Mouse (Mus musculus): ENCODE measurements at regions not wholly inside any gene's neighbourhood (a gene's known extent, or its start where the extent isn't known, plus 50 kb on each side); places are given as distances from the start of the nearest gene placed in this dataset.

DNA sequence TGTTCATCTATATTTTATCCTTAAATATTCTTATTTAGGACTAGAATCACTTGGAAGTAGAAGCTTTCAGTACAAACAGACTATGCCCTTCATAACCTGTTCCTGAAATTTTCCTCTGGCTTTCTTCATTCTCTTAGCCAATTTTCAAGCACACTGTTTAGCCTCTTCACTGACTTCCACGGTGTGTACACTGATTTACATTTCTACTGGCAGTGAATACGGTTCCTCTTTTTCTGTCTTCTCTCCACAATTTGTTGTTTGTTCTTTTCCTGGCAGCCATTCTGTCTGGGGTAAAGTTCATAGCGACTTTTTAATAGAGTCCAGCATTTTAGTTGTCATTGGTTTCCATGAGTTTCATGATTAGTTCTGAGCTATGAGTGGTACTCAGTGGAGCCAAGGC lies 651.6 kb downstream of the Ryr2 start:
- DNase-seq (ENCODE audit: extremely low read depth), result no peak
- in situ Hi-C loops (cut with MboI; ENCODE audit: low pct_ligation_motif_present, low pct_unique_long_range_greater_than_20kb, low sequenced_read_pairs), result no loop called here
- H3K4me3 ChIP-seq (replicated peaks in 1 of 3; ENCODE audit: low read depth in 2 of 3, low read length in 2 of 3, poor library complexity in 1 of 3), result no peak overlapping the region

DNA sequence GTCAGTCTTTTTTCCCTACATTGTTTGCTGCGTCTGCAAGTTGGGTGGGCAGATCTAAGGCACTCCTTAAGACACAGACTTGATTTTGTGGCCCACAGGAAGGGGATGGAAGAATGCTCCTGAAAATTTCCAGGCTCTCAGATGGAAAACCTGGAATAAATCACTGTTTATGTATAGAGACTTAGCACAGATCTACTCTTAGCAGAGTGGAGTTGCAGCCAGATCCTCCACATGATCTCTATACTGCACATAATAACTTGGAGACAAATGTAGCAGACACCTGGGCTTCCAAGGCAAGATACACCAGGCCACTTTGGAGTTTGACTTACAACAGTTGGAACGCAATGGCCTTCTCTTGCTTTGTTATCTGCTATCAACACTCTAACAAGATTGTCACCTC lies 654.3 kb downstream of the Ryr2 start:
- Histone ChIP-seq H3K4me1 (ENCODE audit: control insufficient read depth in 1 of 2, insufficient read depth in 2 of 2) (peaks cover 0 to 14% of the 10 kb centered on the region in 2 experiments; a peak in 2 of 4 replicates), H3K79me2 (replicated peaks; ENCODE audit: control insufficient read depth, extremely low read depth, insufficient read depth, poor library complexity, severe bottlenecking) (no peaks in the 10 kb centered on the region), H3K9me3 (replicated peaks; ENCODE audit: low read length) (no peaks in the 10 kb centered on the region), H3K4me3 (replicated peaks in 1 of 3; ENCODE audit: low read depth in 2 of 3, low read length in 2 of 3, poor library complexity in 1 of 3) (no peak overlapping the region), H3K9ac (ENCODE audit: insufficient read depth, low read depth) (no peak overlapping the region), H3K27ac (ENCODE audit: insufficient read depth, low read depth) (no peak overlapping the region), H3K27me3 (replicated peaks) (no peaks in the 10 kb centered on the region), H3K36me3 (replicated peaks in 1 of 2; ENCODE audit: control insufficient read depth in 1 of 2, insufficient read depth in 1 of 2, low read length in 1 of 2) (no peaks in the 10 kb centered on the region), H3K4me2 (ENCODE audit: insufficient read depth, low read depth, poor library complexity, severe bottlenecking) (no peak overlapping the region)
- in situ Hi-C loops (cut with MboI; ENCODE audit: low pct_ligation_motif_present, low pct_unique_long_range_greater_than_20kb, low sequenced_read_pairs) (no loop called here), dilution Hi-C loops (cut with MboI; ENCODE audit: extremely low pct_ligation_motif_present, extremely low pct_unique_long_range_greater_than_20kb, low sequenced_read_pairs) (no loop called here)
- TF ChIP-seq MXI1 (IDR thresholded peaks at IDR 0.05; ENCODE audit: low read depth, low read length) (no peak), TBP (conservative IDR thresholded peaks at IDR 0.05; ENCODE audit: low read depth, low read length) (no peak), KAT2A (IDR thresholded peaks at IDR 0.05; ENCODE audit: insufficient replicate concordance, low read length) (no peak), MAZ (IDR thresholded peaks at IDR 0.05; ENCODE audit: low read depth, low read length) (no peak), E2F4 (IDR thresholded peaks at IDR 0.05; ENCODE audit: insufficient replicate concordance, low read depth, low read length) (no peak), CHD2 (IDR thresholded peaks at IDR 0.05; ENCODE audit: low read length) (no peak), MAX (IDR thresholded peaks at IDR 0.05; ENCODE audit: low read length) (no peak), IRF4 (IDR thresholded peaks at IDR 0.05; ENCODE audit: low read depth, low read length) (no peak), SMC3 (IDR thresholded peaks at IDR 0.05; ENCODE audit: low read depth, low read length) (no peak), HCFC1 (IDR thresholded peaks at IDR 0.05; ENCODE audit: low read depth, low read length) (no peak), MEF2A (IDR thresholded peaks at IDR 0.05; ENCODE audit: borderline replicate concordance, low read depth, low read length) (no peak), NELFE (IDR thresholded peaks at IDR 0.05; ENCODE audit: low read depth, low read length) (no peak)
- DNase-seq (ENCODE audit: extremely low read depth), result no peak

More for the DNA sequence above, 651.6 kb downstream of the Ryr2 start:
- H3K4me2 ChIP-seq (ENCODE audit: insufficient read depth, low read depth, poor library complexity, severe bottlenecking), result no peak overlapping the region
- H3K4me1 ChIP-seq (ENCODE audit: control insufficient read depth in 1 of 2, insufficient read depth in 2 of 2), result peaks cover 0 to 18% of the 10 kb centered on the region in 2 experiments; a peak in 2 of 4 replicates
- H3K27me3 ChIP-seq (replicated peaks), result no peaks in the 10 kb centered on the region
- no peaks in the 10 kb centered on the region for H3K36me3 ChIP-seq (replicated peaks in 1 of 2; ENCODE audit: control insufficient read depth in 1 of 2, insufficient read depth in 1 of 2, low read length in 1 of 2)
- no peak overlapping the region for H3K27ac ChIP-seq (ENCODE audit: insufficient read depth, low read depth)
- H3K79me2 ChIP-seq (replicated peaks; ENCODE audit: control insufficient read depth, extremely low read depth, insufficient read depth, poor library complexity, severe bottlenecking), result no peaks in the 10 kb centered on the region
- H3K9ac ChIP-seq (ENCODE audit: insufficient read depth, low read depth), result no peak overlapping the region
- dilution Hi-C loops (cut with MboI; ENCODE audit: extremely low pct_ligation_motif_present, extremely low pct_unique_long_range_greater_than_20kb, low sequenced_read_pairs), result no loop called here
- TF ChIP-seq CTCF (conservative IDR thresholded peaks at IDR 0.05 in 1 of 2, IDR thresholded peaks at IDR 0.05 in 1 of 2; ENCODE audit: low read depth in 2 of 2, low read length in 2 of 2) (no peak), JUN (IDR thresholded peaks at IDR 0.05; ENCODE audit: insufficient read depth, low read depth, low read length) (no peak), KAT2A (IDR thresholded peaks at IDR 0.05; ENCODE audit: insufficient replicate concordance, low read length) (no peak), POLR2A (IDR thresholded peaks at IDR 0.05; ENCODE audit: low read depth, low read length) (no peak), IRF4 (IDR thresholded peaks at IDR 0.05; ENCODE audit: low read depth, low read length) (no peak), MYC (IDR thresholded peaks at IDR 0.05; ENCODE audit: low read depth, low read length) (no peak), NRF1 (IDR thresholded peaks at IDR 0.05; ENCODE audit: low read depth, low read length) (no peak), E2F4 (IDR thresholded peaks at IDR 0.05; ENCODE audit: insufficient replicate concordance, low read depth, low read length) (no peak), ELF1 (IDR thresholded peaks at IDR 0.05; ENCODE audit: low read depth, low read length) (no peak), MAFK (IDR thresholded peaks at IDR 0.05; ENCODE audit: insufficient replicate concordance, low read length) (no peak), ZC3H11A (IDR thresholded peaks at IDR 0.05; ENCODE audit: low read depth, low read length) (no peak), ZKSCAN1 (IDR thresholded peaks at IDR 0.05; ENCODE audit: borderline replicate concordance, low read depth, low read length) (no peak), NELFE (IDR thresholded peaks at IDR 0.05; ENCODE audit: low read depth, low read length) (no peak), ZMIZ1 (IDR thresholded peaks at IDR 0.05; ENCODE audit: low read depth, low read length) (no peak), POLR2AphosphoS2 (IDR thresholded peaks at IDR 0.05; ENCODE audit: low read depth, low read length) (no peak)
- no peaks in the 10 kb centered on the region for H3K9me3 ChIP-seq (replicated peaks; ENCODE audit: low read length)
